Mouse (Mus musculus) liver, adult (tissue): Measurements from ENCODE around the gene Pipox.

ENCODE experiments used
- GATA4 ChIP-seq: IDR thresholded peaks from 2 replicates; pipeline ENCODE4 v1.6.1; 2014; ENCODE audit warnings: mild to moderate bottlenecking, low read length; ENCODE audit not compliant: insufficient replicate concordance

The Pipox gene

DNA sequence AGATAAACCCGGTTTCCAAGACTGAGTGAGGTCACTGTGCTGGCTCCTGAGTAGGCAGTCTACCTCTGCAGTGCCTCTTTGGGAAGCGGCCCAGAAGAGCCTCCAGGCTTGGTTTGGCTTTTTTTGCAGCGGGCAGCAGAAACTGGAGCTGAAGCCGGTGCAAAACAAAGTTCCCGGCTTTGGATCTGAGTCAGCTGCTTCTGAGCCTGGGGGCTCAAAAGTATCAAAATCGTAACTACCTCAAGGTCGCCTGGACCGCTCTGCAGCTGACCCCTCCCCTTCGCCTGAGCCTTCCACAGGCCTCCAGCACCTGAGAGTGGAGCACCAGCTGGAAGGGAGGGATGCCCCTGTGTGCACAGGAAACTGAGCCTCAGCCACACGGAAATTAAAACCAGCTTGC, 23.3 kb upstream of the Pipox start:
- TF ChIP-seq GATA4, result no peak

- TF ChIP-seq GATA4, result no peak
These were observed 22.8 kb upstream of the Pipox start for GRCm38 (mm10) chr11:77916741-77917140.

DNA sequence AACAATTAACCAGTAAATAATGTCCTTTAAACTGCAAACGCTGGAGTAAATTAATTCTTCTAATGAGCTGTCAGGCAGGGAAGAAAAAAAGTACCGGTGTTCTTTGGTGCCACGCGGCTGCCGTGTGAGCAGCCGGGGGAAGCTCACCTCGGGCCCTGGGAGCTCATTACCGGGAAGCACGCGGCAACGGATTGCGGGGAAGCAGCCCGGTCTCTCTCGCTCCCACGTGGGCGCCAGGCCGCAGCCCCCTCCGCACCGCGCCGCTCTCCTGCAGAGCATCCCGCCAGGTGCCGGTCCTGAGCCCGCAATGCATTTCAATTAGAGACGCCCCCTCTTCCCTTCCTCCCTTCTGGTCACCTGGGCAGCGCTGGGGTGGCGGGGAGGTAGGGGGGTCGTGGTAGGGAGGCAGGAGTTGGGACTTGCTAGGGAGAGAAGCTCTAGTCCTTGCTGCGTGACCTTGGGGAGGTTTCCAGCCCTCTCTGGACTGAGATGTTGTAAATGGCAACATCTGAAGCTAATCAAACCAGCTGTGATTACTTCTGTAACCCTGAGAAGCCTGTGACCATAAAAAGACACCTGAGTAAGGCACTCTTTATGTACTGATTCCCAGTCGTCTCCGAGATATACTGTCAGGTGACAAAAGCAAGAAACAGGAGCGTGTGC, 20.8 kb upstream of the Pipox start:
- TF ChIP-seq GATA4, result no peak

- TF ChIP-seq GATA4, result no peak
These were observed 19.6 kb upstream of the Pipox start for GRCm38 (mm10) chr11:77913505-77913904.

GRCm38 (mm10) chr11:77909776-77910175, 15.9 kb upstream of the Pipox start:
- no peak for TF ChIP-seq GATA4

DNA sequence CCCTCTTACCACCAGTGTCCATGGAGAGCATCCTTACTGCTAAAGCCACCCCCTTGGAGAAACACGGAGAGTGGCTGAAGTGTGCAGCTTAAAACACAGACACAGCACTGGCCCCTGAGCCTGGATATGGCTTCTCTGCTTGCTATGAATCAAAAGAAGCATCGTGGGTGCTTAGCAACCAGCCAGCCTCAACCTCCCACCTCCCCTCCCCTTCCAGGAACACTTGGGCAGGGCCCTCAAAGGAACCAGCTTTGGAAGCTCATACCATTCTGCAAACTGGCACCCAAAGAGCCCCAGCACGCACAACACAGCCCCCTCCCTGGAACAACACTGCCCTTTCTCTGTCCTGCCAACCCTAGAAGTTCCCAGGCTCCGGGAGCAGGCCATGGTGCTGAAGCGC, 15.5 kb upstream of the Pipox start:
- no peak for TF ChIP-seq GATA4

DNA sequence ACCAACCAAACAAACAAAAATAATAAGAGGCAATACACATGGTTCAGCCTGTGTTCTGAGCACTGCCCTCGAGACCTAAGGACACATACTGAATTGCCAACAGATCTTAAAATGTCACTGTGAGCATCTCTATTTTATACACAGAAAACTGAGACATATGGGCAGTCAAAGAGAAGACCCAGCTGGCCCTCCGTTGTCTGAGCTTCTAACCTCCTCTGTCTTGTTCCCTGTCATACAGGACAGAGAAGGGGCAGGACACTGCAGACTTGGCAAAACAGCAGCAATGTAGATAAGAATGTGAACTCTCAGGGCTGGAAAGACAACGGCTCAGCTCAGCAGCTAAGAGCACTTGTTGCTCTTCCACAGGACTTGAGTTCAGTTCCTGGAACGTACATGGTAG, 14.6 kb upstream of the Pipox start:
- no peak for TF ChIP-seq GATA4

DNA sequence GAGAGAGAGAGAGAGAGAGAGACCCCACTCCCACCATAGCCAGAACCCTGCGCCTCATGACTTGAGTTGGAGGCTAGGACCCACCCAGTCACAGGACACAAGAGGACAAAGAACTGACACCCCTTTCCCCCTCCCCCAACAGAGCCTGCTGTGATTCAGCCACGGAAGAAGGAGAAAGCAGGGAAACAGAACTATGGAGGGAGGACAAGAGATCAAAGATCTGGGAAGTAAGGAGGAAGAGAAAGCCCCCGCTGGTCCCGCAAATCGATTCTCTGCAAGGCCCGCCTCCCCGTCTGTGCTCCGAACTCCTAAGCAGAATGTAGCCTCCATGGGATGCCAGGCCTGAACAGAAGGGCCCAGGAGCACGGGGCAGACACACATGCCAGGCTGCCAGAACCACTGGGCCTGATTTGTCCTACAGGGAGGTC, 12.9 kb upstream of the Pipox start:
- TF ChIP-seq GATA4, result no peak

GRCm38 (mm10) chr11:77906097-77906687, 12.3 kb upstream of the Pipox start:
- no peak for TF ChIP-seq GATA4

GRCm38 (mm10) chr11:77904707-77905106, 10.8 kb upstream of the Pipox start:
- TF ChIP-seq GATA4, result no peak

DNA sequence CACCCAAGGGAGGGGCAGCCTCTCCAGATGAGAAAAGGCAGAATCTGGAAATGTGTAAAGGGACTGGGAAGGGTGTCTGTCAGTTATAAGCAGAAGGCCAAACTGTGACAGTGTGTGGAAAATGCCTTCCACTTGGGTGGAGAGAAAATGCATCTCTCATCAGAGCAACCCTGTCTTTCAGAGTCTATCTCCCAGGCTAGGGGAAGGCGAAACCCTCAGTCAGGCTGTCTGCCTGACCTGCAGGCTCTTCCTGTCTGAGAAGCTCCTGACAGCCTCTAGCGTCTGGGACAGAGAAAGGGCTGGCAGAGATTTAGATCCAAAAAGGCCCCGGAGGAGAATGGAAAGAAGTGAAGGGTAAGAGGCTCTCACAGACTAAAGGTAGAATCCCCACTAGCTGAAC, 9.9 kb upstream of the Pipox start:
- TF ChIP-seq GATA4, result no peak

GRCm38 (mm10) chr11:77901775-77902355, 8.0 kb upstream of the Pipox start:
- no peak for TF ChIP-seq GATA4

GRCm38 (mm10) chr11:77901366-77901765, 7.5 kb upstream of the Pipox start:
- TF ChIP-seq GATA4, result no peak

GRCm38 (mm10) chr11:77900696-77901095, 6.8 kb upstream of the Pipox start:
- TF ChIP-seq GATA4, result no peak

DNA sequence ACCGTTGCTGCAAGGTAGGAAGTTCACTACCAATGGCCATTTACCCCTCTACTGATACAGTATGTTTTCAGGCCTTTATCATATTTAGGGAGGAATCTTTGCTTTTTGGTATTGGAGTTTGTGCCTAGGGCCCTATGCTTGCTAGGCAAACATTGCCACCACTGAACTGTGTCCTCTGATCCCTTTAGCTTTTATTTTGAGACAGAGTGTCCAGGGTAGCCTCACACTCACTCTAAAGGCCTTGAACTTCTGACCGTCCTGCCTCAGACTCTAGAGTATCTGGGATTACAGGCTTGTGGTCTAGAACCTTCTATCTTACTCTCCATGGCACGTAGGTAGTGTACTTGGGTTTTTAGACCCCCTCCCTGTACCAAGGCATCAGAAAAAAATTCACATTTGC, 6.3 kb upstream of the Pipox start:
- no peak for TF ChIP-seq GATA4
